Mouse (Mus musculus) kidney, postnatal 4 days (tissue): Measurements from ENCODE around the gene Nf2.

Source experiments
- DNase-seq, 2 experiments: peaks; one replicate each; pipeline ENCODE4 v3.0.0; 2021; ENCODE audit warnings: mixed read lengths in 2 of 2

Nf2 gene

DNA sequence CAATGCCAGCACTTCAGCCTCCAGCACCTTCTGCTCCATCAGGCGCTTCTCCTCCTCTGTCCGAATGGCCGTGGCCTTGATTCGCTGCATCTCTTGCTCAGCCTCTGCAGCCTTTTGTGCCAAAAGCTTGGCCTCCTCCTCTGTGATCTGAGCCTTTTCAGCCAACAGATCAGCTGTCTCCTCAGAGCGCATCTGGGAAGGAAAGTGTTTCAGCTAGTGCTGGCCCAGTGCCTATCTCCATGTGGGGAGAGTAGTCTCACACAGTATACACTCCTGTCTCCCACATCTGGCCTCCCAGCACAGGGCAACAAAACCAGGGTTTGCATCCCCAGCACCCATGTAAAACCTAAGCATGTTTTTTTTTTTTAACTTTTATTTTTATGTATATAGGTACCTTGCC lies 59.6 kb downstream of the Nf2 start:
- no peak for DNase-seq

DNA sequence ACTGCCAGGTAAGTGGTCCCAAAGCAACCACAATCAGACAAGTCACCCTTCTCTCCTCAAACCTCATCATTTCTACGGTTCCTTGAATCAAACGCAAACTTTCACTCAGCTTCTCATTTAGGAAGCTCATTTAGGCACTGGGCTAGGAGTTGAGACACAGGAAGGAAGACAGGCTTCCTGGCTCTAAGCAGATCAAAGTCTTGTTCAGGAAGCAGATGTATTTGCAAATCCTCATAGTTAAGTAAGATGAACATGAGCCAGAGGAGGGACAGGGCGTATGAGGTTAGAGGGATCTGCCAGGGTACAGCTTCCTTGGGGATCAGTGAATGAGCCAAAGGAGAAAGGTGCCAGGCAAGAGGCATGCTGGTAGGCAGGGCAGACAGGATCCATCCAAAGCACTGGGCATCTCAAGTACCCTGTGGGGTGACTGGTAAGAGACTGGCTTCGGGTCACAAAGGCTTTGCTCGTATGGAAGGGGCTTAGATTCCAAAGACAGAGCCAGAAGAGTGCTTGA lies 64.7 kb downstream of the Nf2 start:
- no peak for DNase-seq

DNA sequence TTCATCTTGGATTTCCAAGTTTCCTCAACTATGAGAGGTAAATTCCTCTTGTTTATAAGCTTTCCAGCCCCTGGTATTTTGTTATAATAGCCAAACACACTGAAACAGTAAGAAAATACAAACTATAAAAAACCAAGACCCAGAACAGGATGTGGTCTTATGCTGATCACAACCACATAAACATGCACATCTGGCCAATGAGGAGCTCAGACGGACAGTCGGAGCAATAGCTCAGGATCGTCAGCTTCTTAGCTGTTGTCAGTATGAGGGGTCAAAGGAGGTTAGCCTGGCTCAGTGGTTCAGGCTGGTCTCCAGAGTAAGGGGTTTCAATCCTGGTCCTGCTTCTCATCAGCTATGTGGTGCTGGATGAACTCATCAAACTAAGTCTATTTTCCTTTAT lies 66.2 kb downstream of the Nf2 start:
- no peak for DNase-seq

DNA sequence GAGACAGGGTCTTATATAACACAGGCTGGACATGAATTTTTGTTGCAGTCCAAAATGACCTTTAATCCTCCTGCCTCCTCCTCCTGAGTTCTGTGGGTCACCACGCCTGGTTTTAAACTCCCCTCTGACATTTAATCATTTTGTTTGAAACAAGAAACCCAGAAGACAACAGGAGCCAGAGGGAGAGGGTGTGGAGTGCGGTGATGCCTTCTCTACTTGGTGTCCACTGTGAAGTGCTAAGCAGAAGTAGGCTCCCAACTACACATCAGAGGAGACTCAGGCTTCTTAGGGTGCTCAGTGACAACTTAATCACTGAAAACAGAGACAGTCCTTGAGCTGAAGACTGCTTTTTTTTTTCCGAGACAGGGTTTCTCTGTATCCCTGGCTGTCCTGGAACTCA lies 68.4 kb downstream of the Nf2 start:
- DNase-seq = no peak

DNA sequence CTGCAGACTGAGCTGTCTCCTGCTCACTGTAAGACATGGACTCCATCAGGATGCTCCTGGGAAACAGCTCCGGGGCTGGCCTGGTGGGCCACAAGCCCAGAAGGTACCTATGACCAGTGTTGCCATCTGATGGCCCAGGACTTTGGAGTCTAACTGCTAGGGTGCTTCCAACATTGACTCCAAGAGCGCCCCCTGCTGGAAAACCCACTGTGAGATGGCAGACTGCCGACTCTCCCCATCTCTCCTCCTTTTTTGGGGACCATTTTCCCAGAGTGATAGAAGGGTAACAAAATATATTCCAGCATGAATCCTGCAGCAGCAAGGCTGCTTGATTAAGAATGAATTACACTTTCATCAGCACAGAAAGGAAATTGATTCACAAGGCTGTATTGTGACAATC lies 76.4 kb downstream of the Nf2 start:
- peak; percentile 79 to 82 for DNase-seq

DNA sequence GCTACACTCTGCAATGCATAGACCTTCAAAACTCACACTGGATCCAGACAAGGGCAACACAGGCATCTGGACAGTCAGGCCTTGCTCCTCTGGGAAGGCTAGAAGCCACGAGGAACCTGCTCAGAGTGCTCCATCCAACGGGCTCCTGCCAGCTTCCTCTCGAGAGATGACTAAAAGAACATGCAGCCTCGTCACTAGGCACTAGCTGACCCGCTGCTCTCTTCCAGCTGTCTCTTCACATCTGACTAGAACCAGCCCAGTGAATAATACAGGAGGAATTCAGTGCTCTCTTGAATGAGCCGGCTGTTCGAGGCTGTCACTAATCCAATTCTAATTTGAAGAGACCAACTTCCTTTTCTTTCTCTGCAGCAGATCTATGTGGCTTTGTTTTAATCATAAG lies 77.6 kb downstream of the Nf2 start:
- no peak for DNase-seq

DNA sequence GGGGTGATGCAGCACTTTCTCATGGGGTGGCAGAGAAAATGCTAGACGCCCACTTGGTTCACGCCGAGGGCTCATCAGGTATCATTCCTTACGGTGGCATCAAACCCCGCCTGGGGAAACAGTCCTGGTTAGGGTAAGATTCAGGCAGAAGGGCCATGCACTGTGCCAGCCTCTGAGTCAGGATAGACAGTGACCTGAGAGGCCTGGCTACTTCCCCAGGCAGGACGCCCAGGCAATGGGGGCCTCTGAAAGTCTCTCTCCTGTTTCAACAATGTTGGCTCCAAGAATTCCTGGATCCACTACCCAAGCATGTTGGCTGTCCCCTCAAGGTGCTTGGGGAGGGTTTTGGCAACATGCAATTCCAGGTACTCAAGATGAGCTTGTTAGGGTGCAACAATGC lies 79.5 kb downstream of the Nf2 start:
- no peak for DNase-seq

DNA sequence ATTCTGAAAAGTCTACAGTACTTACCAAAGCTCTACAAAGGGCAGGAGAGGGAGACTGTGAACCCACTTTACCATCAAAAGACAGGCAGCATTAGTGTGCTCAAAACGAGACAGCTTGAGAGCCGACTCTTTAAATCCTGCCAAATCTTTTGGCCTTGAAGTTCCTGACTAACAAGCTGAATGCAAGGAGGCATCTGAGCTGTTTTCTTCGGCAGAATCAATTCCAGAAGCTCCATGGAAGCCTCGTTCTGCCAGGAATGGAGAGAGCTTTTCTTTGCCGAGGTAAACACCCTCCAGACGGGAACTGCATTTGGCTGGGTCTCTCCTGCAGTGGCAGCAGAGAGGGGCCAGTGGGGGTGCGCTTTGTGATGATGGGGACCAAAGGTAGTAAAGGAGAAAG lies 80.0 kb downstream of the Nf2 start:
- no peak for DNase-seq

DNA sequence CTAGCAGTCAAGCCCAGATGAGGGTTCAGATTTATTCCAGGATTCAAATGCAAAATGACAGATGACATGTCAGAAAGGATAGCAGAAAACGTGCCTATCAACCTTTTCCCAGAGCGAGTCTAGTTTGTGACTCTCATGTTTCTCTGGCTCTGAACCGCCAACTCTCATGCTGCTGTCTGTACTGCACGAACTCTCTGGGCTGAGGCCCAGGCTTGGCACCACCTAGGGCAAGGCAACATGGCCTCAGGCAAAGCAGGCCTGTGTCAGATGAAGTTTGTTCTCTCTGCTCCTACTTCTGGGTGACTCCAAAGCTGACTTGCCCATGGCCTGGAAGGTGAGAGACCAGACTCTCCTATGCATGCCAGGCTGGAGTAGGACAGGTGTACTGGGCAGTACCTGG lies 80.9 kb downstream of the Nf2 start:
- no peak for DNase-seq

DNA sequence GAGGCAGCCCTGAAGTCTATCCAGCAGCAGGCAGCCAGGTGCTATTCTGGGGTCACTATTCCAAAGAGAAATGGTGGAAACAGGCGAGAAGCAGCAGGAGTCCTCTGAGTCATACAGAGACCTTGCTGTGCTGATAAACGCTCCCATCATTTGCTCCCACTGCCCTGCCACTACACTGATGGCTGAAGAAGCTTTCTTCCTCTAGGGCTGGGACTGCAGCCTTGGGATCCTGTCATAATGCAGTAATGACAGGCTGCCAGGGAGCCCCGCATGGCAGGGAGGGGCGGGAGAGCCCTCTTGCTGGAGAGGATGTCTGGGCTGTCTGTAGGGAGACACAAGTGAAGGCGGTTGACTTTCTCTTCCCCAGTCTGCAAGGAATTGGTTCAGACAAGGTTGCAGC lies 84.9 kb downstream of the Nf2 start:
- DNase-seq = no peak

DNA sequence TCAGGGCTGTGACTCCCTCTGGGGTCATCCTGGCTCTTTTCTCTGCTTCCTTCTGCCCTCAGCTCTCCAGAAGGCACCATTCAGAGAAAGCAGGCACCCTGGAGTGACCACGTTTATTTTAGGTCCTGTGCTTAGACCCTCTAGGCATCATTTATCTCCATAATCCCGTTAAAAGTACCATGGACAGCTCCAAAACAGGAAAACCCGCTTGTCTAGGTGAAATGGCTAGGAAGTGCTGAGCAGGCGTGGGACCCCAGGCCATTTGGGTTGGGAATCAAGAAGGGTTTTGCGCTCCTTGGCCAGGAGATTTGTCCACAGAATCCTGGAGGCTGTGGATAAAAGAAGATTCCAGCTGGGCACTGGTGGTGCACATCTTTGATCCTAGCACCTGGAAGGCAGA lies 85.7 kb downstream of the Nf2 start:
- no peak for DNase-seq

DNA sequence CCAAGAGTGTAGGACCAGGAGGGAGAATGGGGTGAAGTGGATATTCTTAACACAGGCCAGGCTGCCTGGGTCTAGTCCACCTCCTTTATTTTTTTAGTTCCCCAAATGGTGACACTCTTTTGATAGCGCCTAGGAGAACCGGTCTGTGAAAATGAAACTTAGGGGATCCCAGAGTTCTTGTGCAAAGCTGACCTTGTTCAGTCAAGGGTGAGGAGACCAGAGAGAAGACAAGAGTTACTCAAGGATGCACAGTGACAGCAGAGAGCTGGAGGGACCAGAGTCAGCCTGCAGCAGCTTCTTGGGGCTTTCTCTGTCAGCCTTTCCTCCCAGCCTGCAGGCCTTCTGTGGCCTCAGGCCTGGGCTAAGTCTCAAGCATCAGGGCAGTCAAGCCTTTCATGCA lies 86.8 kb downstream of the Nf2 start:
- no peak for DNase-seq

DNA sequence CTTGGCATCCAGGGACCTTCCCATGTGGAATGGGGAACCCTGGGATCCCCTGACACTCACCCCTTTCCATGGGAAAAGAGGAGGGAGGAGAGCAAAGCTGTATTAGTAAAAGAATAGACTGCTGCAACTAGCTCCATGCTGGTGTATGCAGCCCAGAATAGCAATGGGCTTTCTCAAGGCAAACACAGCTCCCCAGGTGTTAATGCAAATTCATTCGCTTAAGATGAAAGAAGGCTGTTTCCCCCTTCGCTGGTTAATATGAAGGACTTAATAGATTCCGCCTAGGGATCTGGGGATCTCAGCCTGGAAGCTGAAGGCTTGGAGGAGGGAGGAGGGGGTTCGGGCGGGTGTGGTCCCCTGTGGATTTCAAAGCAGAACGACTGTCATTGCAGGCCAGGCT lies 87.3 kb downstream of the Nf2 start:
- no peak for DNase-seq

DNA sequence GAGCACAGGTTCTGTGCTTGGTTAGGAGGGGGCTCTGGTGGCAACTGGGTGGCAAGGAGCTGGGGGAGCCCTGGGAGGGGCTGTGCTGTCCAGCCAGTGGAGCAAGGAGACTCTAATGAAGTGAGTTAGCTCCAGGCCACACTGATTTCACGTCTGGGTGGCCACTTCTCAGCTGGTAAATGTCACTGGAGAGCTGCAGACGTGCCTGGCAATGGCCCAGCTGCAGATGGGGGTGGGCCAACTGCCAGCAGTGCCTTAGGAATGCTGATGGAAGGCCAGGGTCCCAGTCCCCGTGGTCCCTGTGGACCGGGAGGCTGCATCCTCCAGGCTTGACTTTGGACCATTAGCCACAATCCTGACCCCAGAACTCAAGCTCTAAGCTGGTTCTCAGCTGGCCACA lies 88.9 kb downstream of the Nf2 start:
- DNase-seq = peak; percentile 81 to 87

DNA sequence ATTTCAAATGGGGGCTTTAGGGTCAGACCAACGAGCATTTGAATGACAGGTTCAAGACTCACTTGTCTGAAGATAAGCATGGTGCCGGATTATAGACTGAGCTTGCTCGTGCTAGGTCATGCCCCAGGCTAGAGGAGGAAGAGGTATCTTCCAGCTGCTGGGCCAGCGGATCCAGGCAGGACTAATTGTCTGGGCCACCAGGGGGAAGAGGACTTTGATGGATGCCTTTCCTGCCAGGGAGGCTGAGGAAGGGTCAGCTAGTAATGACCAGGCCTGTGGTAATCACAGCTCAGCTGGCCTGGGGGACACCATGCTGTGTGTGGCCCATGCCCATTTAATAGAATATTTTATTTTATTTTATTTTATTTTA lies 91.6 kb downstream of the Nf2 start:
- DNase-seq = no peak

DNA sequence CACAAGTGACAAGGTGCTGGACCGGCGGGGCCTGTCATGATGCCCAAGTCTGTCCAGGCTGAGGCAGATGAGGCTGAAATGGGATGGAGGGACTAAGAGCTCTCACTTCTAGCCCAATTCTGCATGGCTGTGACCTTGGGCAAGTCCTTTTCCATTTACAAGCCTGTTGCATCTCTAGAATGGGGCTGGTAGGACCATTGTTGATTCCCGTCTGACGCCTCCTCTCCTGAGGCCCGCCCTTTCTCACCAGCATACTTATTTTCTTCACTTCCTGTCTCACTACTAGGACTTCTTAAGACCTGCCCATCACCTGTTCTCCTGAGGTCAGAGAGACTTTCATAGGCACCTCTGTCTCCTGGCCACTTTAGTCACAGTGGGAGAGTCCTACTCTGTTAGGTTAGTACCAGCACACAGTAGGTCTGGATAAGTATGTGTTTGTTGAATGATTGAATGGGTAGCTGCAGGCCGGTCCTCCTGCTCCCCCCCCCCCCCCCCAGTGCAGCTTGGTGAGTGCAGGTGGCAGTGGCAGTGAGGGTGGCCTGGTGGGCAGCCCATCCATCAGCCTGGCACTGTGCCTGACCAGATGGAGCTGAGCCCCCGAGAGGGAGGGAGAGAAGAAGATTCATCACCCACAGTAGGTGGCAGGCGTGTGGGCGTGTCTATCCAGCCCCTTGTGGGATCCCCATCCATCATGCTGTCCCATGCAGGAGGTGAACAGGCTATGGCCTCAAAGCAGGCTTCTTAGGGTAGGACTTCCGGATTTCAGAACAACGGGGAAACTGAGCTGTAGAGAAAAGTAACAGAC lies 92.2 kb downstream of the Nf2 start:
- no peak for DNase-seq

DNA sequence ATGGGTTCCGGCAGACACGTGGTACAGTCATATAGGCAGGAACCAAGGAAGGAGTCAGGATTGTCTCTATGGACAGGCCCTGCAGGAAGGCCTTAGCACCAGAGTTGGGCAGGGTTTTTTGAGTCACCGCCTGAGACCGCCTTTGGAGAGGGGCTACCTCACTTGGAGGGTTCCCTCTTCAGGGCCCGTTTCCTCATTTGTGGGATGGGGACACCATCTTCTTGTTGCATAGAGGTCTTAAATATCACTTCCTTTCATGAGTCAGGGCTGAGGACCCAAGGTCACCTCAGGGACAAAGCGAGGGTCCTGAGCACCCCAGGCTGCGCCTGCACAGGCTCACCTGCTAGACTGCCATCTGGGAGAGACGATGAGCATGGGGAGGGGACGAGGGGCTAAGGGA lies 92.9 kb downstream of the Nf2 start:
- no peak for DNase-seq

DNA sequence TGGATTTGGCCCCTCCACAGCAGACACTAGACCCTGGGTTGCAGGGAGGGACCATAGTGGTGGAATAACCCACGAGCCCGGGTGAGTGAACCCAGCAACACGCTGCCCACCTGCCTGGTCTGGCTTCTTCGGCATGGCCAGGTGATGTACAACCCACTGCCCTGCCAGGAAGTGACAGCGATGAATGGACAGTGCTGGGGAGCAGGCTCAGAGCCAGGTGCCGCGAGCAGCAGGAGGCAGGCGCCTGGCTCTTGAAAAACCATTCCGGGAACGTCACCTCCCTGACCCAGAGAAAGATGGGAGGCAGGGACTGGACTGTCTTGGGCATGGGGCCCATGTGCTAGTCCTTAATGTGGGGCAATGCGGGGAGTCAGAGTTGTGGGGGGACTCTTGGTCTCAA lies 94.5 kb downstream of the Nf2 start:
- no peak for DNase-seq

DNA sequence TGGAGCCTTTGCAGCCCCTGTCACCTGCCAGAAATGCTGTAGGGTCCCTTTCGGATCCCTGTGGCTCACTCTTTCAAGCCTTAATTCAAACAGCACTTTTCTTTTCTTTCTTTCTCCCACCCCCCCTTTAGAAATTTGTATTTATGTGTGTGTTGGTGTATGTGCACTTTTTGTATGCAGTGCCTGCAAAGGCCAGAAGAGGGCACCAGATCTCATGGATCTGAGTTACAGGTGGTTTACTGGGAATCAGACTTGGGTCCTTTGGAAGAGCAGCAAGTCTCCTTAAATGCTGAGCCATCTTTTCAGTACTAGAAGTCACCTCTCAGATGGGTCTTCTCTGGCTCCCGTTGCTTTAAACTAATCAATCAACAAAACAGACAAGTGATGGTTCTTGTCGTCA lies 95.3 kb downstream of the Nf2 start:
- no peak for DNase-seq

DNA sequence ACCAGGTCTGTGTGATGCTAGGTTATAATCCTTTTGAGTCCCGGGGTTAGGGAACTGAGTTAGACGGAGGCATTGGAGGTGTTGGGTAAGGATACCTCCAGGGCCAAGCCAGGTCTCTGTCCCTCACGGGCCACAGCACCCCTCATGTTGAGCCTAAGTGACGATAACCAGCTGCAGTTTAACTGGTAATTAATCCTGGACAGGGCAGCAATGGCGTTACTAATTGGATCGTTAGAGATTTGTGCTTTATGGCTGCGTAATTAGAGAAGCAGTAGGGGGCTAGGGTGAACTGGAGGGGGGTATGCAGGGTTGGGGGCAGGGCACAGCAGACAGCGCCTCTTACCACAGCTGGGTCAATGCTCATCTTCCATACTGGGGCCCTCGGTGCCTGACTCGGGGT lies 96.5 kb downstream of the Nf2 start:
- DNase-seq = no peak

DNA sequence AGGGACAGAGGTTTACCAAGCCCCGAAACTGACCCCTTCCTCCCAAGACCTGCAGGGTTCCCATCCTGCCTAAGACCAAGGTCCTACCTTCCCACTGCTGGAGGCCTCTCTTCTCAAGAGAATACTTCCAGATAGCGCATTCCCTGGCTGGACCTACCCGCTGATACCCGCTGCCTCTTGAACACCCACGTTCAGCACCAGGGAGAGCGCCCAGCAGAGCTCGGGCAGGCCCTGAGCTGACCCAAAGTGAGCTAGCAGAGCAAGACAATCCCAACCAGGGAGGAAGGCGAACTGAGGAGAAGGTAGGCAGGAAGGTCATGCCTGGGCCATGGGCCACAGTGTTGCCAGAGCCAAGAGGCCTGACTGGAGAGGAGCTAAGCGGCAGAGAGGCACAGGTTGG lies 99.1 kb downstream of the Nf2 start:
- DNase-seq = peak; percentile 93 to 94

DNA sequence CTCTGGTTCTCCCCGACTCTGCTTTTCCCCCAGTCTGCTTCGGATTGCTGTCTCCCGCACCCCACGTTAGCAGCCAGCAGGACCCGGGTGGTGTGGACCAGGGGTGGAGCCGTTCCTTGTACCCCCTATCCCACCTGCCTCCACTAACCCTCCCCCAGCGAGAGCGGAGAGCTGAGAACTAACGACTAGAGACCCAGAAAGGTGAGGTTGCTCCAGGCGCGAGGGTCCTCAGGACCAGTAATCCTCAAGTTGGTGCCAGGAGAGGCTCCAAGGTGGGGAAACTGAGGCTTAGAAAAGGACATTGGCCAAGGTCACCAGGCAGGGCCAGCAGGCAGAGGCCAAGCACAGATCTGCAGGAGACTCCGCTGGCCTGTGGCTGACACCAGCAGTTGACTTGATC lies 102.1 kb downstream of the Nf2 start:
- no peak for DNase-seq

DNA sequence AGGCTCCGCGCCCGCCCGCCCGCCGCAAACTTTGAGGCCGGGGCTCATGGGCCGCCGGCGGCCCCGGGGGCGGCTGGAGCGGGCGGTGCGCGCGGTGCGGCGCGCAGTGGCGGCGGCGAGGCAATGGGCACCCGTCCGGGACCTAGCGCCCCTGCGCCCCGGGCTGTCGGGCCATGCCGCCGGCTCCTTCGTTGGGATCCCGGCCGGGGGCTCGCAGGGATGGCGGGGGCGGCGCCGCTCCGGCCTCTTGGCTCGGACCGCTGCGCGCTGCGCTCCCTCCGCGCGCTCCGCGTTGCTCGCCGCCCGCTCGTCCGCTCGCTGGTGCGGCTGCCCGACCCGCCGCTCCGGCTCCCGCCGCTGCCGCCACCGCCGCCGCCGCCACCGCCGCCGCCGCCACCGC lies 102.6 kb downstream of the Nf2 start, which contains the start of gene Cabp7:
Cabp7 (minus strand) TSS at position 46 of the 400 bp plus-strand sequence.
- no peak for DNase-seq

DNA sequence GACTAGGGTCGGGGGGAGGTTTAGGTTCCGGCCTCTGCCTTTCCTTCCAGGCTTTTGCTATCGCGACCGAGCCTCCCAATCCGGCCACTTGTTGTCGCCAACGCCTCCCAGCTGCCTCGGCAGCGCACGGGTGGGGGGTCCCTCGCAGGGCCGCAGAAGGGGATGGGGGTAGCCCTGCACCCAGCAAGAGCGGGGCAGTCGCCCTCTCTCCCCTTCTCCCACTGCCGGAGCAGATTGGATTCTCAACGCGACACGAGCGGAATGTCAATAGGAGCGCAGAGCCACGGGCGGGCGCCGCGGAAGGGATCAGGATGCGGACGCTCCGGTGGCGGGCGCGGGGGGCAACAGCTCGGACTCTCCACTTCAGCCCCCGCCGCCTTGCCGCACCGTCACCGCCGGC lies 103.4 kb downstream of the Nf2 start:
- peak in 1 of 2 experiments; percentile 31 for DNase-seq

DNA sequence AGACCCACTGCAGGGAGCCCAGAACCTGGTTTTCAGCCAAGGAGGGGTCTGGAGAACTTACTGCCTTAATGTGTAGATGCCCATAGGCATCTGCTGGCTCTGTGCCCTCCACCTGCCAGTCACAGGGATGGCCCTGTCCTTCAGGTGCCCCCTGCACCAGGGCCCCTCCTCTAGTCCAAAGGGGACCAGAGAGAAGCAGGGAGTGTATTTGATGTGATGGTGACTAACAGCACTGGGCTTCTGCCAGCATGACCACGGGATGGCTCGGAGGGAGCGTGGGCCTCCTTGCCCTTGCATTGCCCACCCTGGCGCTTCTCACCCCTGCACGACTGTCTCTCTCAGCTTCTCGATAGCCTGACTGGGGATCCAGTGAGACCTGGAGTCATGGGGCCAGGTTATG lies 104.6 kb downstream of the Nf2 start:
- no peak for DNase-seq
